In the genomic region with DNA sequence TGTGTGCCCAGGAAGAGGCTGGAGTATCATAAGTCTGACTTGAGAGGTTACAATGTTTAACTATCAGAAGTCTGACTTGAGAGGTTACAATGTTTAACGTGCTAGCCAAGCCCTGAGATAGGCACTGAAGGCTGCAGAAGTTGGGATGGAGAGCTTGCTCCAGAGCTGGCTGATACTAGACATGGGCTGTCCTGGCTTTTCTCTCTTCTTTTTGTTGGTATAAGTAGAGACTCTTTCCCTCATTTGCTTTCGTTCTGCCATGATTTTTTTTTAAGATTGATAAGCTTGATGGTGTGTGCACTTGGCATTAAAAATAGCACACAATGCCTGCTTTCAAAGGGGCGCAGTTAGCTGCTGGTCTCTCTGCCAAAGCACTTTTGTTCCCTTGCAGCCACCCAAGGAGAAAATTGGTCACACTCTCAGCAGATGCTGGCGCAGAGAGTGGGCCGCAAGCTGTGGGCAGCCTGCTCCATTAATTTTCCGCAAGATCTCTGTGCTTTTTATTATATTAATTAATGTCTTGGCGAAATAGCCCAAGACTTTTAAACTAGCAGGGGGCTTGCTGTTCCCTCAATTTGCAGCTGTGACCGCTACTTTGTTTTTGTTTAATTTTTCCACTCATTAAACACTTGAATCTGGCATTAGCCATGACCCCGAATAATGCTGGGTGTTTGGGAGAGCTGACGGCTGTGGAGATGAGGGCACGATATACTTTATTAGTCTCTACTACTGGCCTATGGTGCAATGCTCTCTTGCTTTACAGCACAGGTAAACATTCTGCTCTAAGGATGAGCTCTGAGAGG, we compare ENCODE assay signal across 10 mouse cellular contexts. TPM values are rescaled to one million over a fixed set of nuclear protein-coding genes. Genes with fewer than 3 reads are reported as not detected.
DNase-seq lines count a peak whose midpoint lies in the region; ATAC-seq and TF ChIP-seq lines count a peak whose summit lies in the region.
"Had no signal": no experiment of that assay in that cellular context is flagged by ENCODE, and none has a peak within 500 bp of the region (broad histone marks: within the 10 kb centered on the region; RNA-seq: fewer than 3 reads in every experiment).

No protein-coding gene starts in this region.

- ATAC-seq in megakaryocyte progenitor cell, adult 5-6 weeks (replicated peaks; ENCODE audit: poor library complexity), result no peak

- H3K4me1 ChIP-seq in limb, embryonic 10.5 days, result peaks cover 33% of the 10 kb centered on the region

- H3K9me3 ChIP-seq in limb, embryonic 10.5 days (replicated peaks), result no peaks in the 10 kb centered on the region
- H3K9me3 ChIP-seq: limb, embryonic 15.5 days had no signal

- no peak for TF ChIP-seq CTCF in gastrocnemius, adult 2 months (IDR thresholded peaks at IDR 0.05)

- no peak overlapping the region for H3K4me3 ChIP-seq in limb, embryonic 10.5 days
- no peak overlapping the region for H3K4me3 ChIP-seq in gastrocnemius, adult 2 months
- H3K4me3 ChIP-seq: limb, embryonic 15.5 days had no signal

- H3K27me3 ChIP-seq in limb, embryonic 10.5 days (ENCODE audit: low read depth, poor library complexity, severe bottlenecking), result no peaks in the 10 kb centered on the region
- H3K27me3 ChIP-seq: limb, embryonic 15.5 days had no signal

- intact Hi-C loops in gastrocnemius, adult 2 months (cut with DNase I), result no loop called here

- peak; percentile 34 for DNase-seq in cerebellum, adult 11-12 months
- no peak for DNase-seq in cerebellum, adult 11 months
- peak; percentile 14 for DNase-seq in right cerebral cortex, postnatal 25 days
- no peak for DNase-seq in right cerebral cortex, adult 18-20 months
- no peak for DNase-seq in limb, embryonic 10.5 days (ENCODE audit: low spot score)
- DNase-seq in retina, postnatal 1 day, result peak; percentile 96
- DNase-seq in gastrocnemius, adult 2 months, result no peak
- DNase-seq: heart, adult 11 months had no signal

- H3K36me3 ChIP-seq in limb, embryonic 10.5 days, result no peaks in the 10 kb centered on the region
- H3K36me3 ChIP-seq: limb, embryonic 15.5 days had no signal

- peak overlapping the region; percentile 17; the same call in 1 of the 2 replicates for H3K27ac ChIP-seq in limb, embryonic 10.5 days
- H3K27ac ChIP-seq in gastrocnemius, adult 2 months, result no peak overlapping the region
- H3K27ac ChIP-seq: limb, embryonic 15.5 days had no signal

- 79% methylated on average over 11 of the region's 11 CpGs for WGBS in limb, embryonic 10.5 days

RNA-seq across cellular contexts. Expression of a gene that starts 27.7 kb away (rescaled TPM):
- polyA plus RNA-seq in limb, embryonic 10.5 days (2016; fragmentation: Nextera tagmentation; extraction: Ambion mirVana), result 7.3 and 9.7 TPM in 2 replicates
- 0.71 and 2.2 TPM in 2 replicates for total RNA-seq in megakaryocyte progenitor cell, adult 5-6 weeks (2015)
- 1.8 and 2.9 TPM in 2 replicates for total RNA-seq in megakaryocyte progenitor cell, adult 5-6 weeks (2017)
- 10 to 100 TPM; 26.1 to 28.6 TPM for total RNA-seq in gastrocnemius, adult 2 months (2021)

RNA-seq across cellular contexts. Expression of a gene that starts 38.5 kb away (rescaled TPM):
- polyA plus RNA-seq in limb, embryonic 10.5 days (2016; fragmentation: Nextera tagmentation; extraction: Ambion mirVana), result not detected in 2 replicates
- total RNA-seq in megakaryocyte progenitor cell, adult 5-6 weeks (2015), result not detected in 2 replicates
- total RNA-seq in megakaryocyte progenitor cell, adult 5-6 weeks (2017), result 0.12 TPM in 1 of 2 replicates, not detected in the other
- total RNA-seq in gastrocnemius, adult 2 months (2021), result not detected

Comparison
In these comparisons a context has a peak if more than half of its experiments do, and no peak if none do; other contexts are left out.
1. DNase-seq: peak in cerebellum, adult 11-12 months (single experiment), right cerebral cortex, postnatal 25 days (single experiment) and retina, postnatal 1 day (single experiment); none in cerebellum, adult 11 months (single experiment), right cerebral cortex, adult 18-20 months (single experiment), limb, embryonic 10.5 days (single experiment) and gastrocnemius, adult 2 months (single experiment).
2. RNA of a gene that starts 27.7 kb away (total RNA-seq): 26.1 to 28.6 TPM in gastrocnemius, adult 2 months; 0.71 to 2.9 TPM in megakaryocyte progenitor cell, adult 5-6 weeks; every median in the first group is over 4 times any median in the second.